Mouse (Mus musculus) ES-E14 (cell line): Measurements from ENCODE around the gene Gng4. TPM values are rescaled to one million over a fixed set of nuclear protein-coding genes. Genes with fewer than 3 reads are reported as not detected.

ENCODE experiments used
- DNase-seq: peaks from one replicate; pipeline ENCODE4 v3.0.0-alpha.2; 2013; ENCODE audit warnings: low read depth, low spot score
- H3K27ac ChIP-seq: 2 replicates; pipeline ENCODE4 v1.5.1; 2012; ENCODE audit warnings: low read depth, mild to moderate bottlenecking, low read length, moderate library complexity, mixed read lengths; ENCODE audit not compliant: poor library complexity, insufficient read depth, severe bottlenecking
- H3K36me3 ChIP-seq: 2 replicates; pipeline ENCODE4 v1.6.1; 2012; ENCODE audit warnings: mild to moderate bottlenecking, low read length, moderate library complexity, mixed read lengths; ENCODE audit not compliant: control insufficient read depth, poor library complexity, insufficient read depth, severe bottlenecking
- H3K4me1 ChIP-seq, 2 experiments: fragments of 150-350 bp in 1 of 2; sonication (generic) in 1 of 2; 2 replicates each; pipeline ENCODE4 v1.6.1; 2012; ENCODE audit warnings: low read length in 2 of 2, mild to moderate bottlenecking in 1 of 2, mixed read lengths in 1 of 2; ENCODE audit not compliant: control insufficient read depth in 2 of 2, insufficient read depth in 2 of 2, poor library complexity in 1 of 2
- H3K4me3 ChIP-seq, 2 experiments: fragments of 150-350 bp in 1 of 2; sonication (generic) in 1 of 2; 2 replicates each; pipeline ENCODE4 v1.5.1; 2012; ENCODE audit warnings: low read length in 2 of 2, low read depth in 1 of 2, mild to moderate bottlenecking in 1 of 2, mixed read lengths in 1 of 2; ENCODE audit not compliant: insufficient read depth in 1 of 2, poor library complexity in 1 of 2, severe bottlenecking in 1 of 2
- H3K9ac ChIP-seq: 2 replicates; pipeline ENCODE4 v1.6.1; 2012; ENCODE audit warnings: low read depth, mild to moderate bottlenecking, low read length, mixed read lengths; ENCODE audit not compliant: poor library complexity, insufficient read depth, severe bottlenecking
- H3K9me3 ChIP-seq: fragments of 150-350 bp; sonication (generic); 2 replicates; pipeline ENCODE4 v1.6.1; 2012; ENCODE audit warnings: low read depth, mild to moderate bottlenecking, low read length; ENCODE audit not compliant: control insufficient read depth, insufficient read depth
- CHD2 ChIP-seq: IDR thresholded peaks from 2 replicates; pipeline ENCODE4 v1.6.1; 2014; ENCODE audit warnings: mild to moderate bottlenecking, low read depth, low read length, inconsistent platforms
- HCFC1 ChIP-seq: IDR thresholded peaks from 2 replicates; pipeline ENCODE4 v1.6.1; 2012; ENCODE audit warnings: low read length, inconsistent platforms, borderline replicate concordance; ENCODE audit not compliant: insufficient read depth
- MAFK ChIP-seq: IDR thresholded peaks from 2 replicates; pipeline ENCODE4 v1.6.1; 2014; ENCODE audit warnings: mild to moderate bottlenecking, low read depth, low read length, inconsistent platforms; ENCODE audit not compliant: insufficient read depth
- ZC3H11A ChIP-seq: IDR thresholded peaks from 2 replicates; pipeline ENCODE4 v1.6.1; 2012; ENCODE audit warnings: low read depth, mild to moderate bottlenecking, inconsistent platforms, low read length, borderline replicate concordance
- ZNF384 ChIP-seq: IDR thresholded peaks from 2 replicates; pipeline ENCODE4 v1.6.1; 2012; ENCODE audit warnings: low read depth, low read length, inconsistent platforms
- in situ Hi-C, 2 experiments: fragments of 600-800 bp; cut with MboI; formaldehyde crosslinking; loops; one replicate each; pipeline ENCODE4 v1.15.1; 2025; ENCODE audit warnings: low sequenced_read_pairs in 2 of 2, inconsistent platforms in 1 of 2; ENCODE audit not compliant: unreplicated experiment in 2 of 2
- total RNA-seq: library from RNA; depleted of rRNA; stranded (reverse); fragments of 300-350 nt; gene quantifications from 2 replicates; pipeline ENCODE4 v1.2.3, GENCODE M21; 2012

The Gng4 gene
- total RNA-seq, 1 experiment, result not detected

DNA sequence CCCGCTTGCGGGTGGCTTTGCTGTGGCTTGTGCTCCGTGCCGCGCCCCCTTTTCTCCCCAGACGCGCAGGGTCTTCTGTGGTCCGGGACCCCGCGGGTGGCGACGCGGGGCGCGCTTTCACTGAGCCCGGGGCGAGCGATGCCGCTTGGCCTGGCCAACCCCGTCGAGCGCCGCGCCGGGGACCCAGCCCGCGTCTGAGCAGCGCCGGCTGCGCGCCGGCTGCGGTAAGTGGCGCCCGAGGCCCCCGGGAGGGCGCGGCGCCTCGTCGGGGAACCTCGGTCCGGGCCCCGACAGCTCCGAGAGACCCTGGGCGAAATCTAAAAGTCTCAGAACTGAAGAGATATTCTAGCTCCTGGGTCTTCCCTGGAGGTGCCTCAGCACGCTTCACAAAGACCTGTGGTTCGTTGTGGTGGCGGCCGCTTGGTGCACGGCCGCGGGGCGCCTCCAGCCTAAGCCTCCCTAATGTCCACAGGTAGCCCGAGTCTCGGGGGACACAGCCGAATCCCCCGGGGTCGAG lies 619 bp downstream of the Gng4 start:
- peak overlapping the region; percentile 30 to 62 for H3K4me3 ChIP-seq
- no peaks in the 10 kb centered on the region for H3K9me3 ChIP-seq

DNA sequence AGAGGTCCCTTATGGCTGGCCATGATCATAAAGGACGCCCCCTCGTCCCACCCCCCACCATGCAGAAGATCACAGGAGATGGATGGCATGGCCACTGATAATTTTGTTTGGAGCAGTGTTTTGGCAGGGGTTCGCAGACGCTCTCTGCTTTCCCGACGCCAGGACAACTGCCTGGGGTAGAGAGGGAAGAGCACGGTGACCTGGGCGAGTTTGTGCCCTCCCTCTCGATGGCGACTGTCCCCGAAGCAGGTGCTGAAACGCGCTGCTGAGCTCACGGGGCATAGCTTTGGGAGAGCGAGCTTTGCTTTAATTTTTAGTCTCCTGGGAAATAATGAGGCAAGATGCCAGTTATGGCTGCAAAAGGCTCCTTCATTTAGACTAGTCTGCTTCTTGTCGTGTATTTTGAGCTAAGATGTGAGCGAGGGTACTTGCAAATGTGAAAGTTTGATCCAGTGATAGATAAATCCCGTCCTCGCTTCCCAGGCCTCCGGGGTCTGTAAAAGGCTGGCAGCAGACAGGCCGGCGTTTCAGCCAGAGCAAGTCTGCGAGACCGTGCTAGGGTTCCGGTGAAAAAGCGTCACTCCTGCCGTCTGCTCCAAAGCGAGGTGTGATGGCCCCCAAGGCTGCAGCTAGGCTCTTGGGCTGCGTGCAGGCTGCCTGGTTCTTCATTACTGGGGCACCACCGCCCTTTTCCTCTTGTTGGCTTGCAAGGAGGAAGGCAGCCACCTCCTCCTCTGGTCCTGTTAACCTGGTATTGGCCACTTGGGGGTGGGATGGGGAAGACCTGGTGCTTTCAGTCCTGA lies 1.3 kb downstream of the Gng4 start:
- no peaks in the 10 kb centered on the region for H3K36me3 ChIP-seq
- H3K9me3 ChIP-seq, result no peaks in the 10 kb centered on the region
- H3K9ac ChIP-seq, result no peak overlapping the region
- H3K4me3 ChIP-seq, result peak overlapping the region; percentile 30 to 62
- in situ Hi-C loops, result no loop called here
- H3K27ac ChIP-seq, result no peak overlapping the region
- no peak for TF ChIP-seq ZC3H11A
- H3K4me1 ChIP-seq, result peaks cover 0 to 2% of the 10 kb centered on the region in 2 experiments; a peak in 1 of 4 replicates
- DNase-seq, result peak; percentile 50

More for the DNA sequence above, 619 bp downstream of the Gng4 start:
- Histone ChIP-seq H3K36me3 (no peaks in the 10 kb centered on the region), H3K27ac (no peak overlapping the region), H3K4me1 (peaks cover 0 to 2% of the 10 kb centered on the region in 2 experiments; a peak in 1 of 4 replicates), H3K9ac (no peak overlapping the region)
- in situ Hi-C loops, result no loop called here
- no peak for TF ChIP-seq MAFK
- TF ChIP-seq CHD2, result no peak
- no peak for TF ChIP-seq ZNF384
- no peak for TF ChIP-seq ZC3H11A
- no peak for TF ChIP-seq HCFC1
- DNase-seq, result no peak

GRCm38 (mm10) chr13:13786971-13787370 lies 3.1 kb downstream of the Gng4 start:
- no peak for DNase-seq
- Histone ChIP-seq H3K36me3 (no peaks in the 10 kb centered on the region), H3K9me3 (no peaks in the 10 kb centered on the region), H3K4me3 (no peak overlapping the region), H3K4me1 (peaks cover 0 to 2% of the 10 kb centered on the region in 2 experiments; a peak in 1 of 4 replicates), H3K9ac (no peak overlapping the region), H3K27ac (no peak overlapping the region)
- in situ Hi-C loops, result no loop called here
- TF ChIP-seq ZNF384, result no peak
- TF ChIP-seq ZC3H11A, result no peak
- no peak for TF ChIP-seq MAFK
- TF ChIP-seq HCFC1, result no peak
- TF ChIP-seq CHD2, result no peak

- in situ Hi-C loops, result no loop called here
- Histone ChIP-seq H3K36me3 (no peaks in the 10 kb centered on the region), H3K4me1 (peaks cover 0 to 2% of the 10 kb centered on the region in 2 experiments; a peak in 1 of 4 replicates), H3K9me3 (no peaks in the 10 kb centered on the region), H3K27ac (no peak overlapping the region), H3K4me3 (no peak overlapping the region), H3K9ac (no peak overlapping the region)
- no peak for DNase-seq
- TF ChIP-seq CHD2, result no peak
- no peak for TF ChIP-seq MAFK
- TF ChIP-seq ZC3H11A, result no peak
- no peak for TF ChIP-seq HCFC1
- no peak for TF ChIP-seq ZNF384
Observed at GRCm38 (mm10) chr13:13788070-13788469, 4.2 kb downstream of the Gng4 start.

DNA sequence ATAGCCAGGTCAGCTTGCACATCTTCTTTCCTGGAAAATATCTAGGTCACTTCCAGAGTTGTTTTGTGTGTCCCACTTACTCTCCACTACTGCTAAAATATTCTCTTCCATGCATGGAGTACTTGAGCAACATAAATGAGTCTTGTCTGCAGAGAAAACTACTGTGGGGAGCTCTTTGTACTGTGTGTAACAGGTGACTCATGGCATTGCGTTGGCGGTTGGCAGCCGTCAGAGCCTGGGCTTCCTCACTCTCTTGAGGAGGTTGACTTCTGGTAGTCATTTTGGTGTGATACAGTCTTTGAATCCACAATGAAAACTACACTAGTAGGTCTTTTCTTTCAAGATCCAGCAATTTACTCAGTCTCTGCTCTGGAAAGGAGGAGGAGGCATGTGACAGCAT lies 8.1 kb downstream of the Gng4 start:
- Histone ChIP-seq H3K27ac (no peak overlapping the region), H3K4me1 (peaks cover 3 to 7% of the 10 kb centered on the region in 2 experiments; a peak in 1 of 4 replicates), H3K4me3 (no peak overlapping the region), H3K9ac (no peak overlapping the region), H3K9me3 (no peaks in the 10 kb centered on the region), H3K36me3 (no peaks in the 10 kb centered on the region)
- DNase-seq, result no peak
- TF ChIP-seq HCFC1 (no peak), CHD2 (no peak), MAFK (no peak), ZC3H11A (no peak)
- in situ Hi-C loops, result no loop called here
